In the genomic region with DNA sequence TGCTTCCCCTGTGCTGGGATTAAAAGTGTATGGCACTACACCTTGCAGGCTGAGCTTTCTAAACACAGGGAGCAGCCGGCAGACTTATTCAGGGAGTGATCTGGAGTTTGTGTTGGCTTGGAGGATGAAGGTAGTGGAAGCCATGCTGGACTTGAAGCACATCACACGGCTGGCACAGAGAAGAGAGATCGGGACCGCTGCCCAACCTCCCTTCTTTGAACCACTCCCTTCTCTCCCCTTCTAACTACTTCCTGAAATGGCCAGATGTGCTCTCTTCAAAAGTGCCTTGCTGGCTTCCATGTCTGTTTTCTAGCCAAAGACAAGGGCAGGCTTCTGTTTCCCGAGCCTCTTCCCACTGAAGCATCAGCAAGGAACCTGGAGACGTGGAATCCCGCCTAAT, we compare ENCODE assay signal across 16 mouse cellular contexts. TPM values are rescaled to one million over a fixed set of nuclear protein-coding genes. Genes with fewer than 3 reads are reported as not detected.
"Had no signal": no experiment of that assay in that cellular context is flagged by ENCODE, and none has a peak within 500 bp of the region (broad histone marks: within the 10 kb centered on the region; RNA-seq: fewer than 3 reads in every experiment).

No protein-coding gene starts in this region.

- ATAC-seq: liver, embryonic 12.5 days; midbrain, embryonic 16.5 days had no signal

- H3K27ac ChIP-seq: kidney, postnatal 0 days; layer of hippocampus, adult 2 months; limb, embryonic 13.5 days; liver, embryonic 12.5 days; midbrain, embryonic 12.5 days; neural tube, embryonic 13.5 days had no signal

- DNase-seq: kidney, postnatal 4 days; lung, embryonic 14.5 days; lung, postnatal 10 days; lung, postnatal 4 days; right cerebral cortex, postnatal 14 days; thymus, postnatal 4 days had no signal

- H3K4me3 ChIP-seq: layer of hippocampus, adult 2 months; limb, embryonic 13.5 days; liver, embryonic 12.5 days; midbrain, embryonic 12.5 days; neural tube, embryonic 13.5 days had no signal

RNA-seq across cellular contexts. Expression of a gene that starts 12.6 kb away (rescaled TPM):
- total RNA-seq: megakaryocyte-erythroid progenitor cell, adult 5-6 weeks had no signal

RNA-seq across cellular contexts. Expression of a gene that starts 43.4 kb away (rescaled TPM):
- total RNA-seq: layer of hippocampus, postnatal 10 days; left cerebral cortex, postnatal 36 days; megakaryocyte-erythroid progenitor cell, adult 5-6 weeks had no signal
